Mouse (Mus musculus): ENCODE results near the gene Kcnh1. TPM values are rescaled to one million over a fixed set of nuclear protein-coding genes. Genes with fewer than 3 reads are reported as not detected.

Kcnh1 gene
- total and polyA plus RNA-seq, 3 experiments: not detected

DNA sequence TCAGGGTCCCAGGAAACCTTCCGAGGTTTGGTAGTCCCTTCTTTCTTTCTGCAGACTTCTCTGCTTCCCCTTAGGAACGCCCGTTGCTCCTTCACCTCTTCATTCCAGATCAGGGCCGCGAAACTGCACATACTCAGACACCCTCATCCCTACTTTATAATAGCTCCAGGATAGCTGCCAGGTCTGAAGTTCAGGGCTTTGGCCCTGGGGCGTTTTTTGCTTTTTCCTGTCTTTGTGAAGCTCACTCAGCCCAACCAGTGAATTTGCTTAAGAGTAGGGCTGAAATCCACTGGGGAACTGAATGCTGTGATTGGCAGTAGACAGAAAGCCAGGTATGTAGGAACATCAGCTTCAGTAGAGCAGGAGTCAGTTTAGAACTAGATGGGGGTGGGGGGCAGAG, 287.0 kb downstream of the Kcnh1 start:
- H3K9me3 ChIP-seq (replicated peaks; ENCODE audit: low read length): no peaks in the 10 kb centered on the region

DNA sequence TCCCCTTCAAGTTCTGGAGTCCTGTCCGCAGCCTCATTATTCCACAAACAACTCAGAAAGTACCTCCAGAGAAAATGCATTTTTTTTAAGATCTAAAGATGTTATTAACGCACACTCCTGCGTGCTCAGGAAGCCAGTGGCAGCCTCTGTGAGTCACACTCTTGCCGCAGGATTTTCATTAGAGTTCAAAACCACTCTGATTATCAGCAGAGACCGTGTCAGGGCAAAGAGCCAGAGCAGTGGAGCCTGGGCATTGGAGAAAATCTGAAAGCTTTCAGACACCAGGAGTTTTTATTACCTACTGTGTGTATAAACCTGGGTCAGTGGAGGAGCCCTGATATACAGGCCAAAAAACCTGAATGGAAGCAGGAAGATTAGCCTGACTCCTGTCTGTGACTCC, 287.6 kb downstream of the Kcnh1 start:
- Histone ChIP-seq H3K4me1 (ENCODE audit: control insufficient read depth in 1 of 2, insufficient read depth in 2 of 2) (no peaks in the 10 kb centered on the region), H3K36me3 (replicated peaks in 1 of 2; ENCODE audit: control insufficient read depth in 1 of 2, insufficient read depth in 1 of 2, low read length in 1 of 2) (no peaks in the 10 kb centered on the region), H3K79me2 (replicated peaks; ENCODE audit: control insufficient read depth, extremely low read depth, insufficient read depth, poor library complexity, severe bottlenecking) (no peaks in the 10 kb centered on the region), H3K4me2 (ENCODE audit: insufficient read depth, low read depth, poor library complexity, severe bottlenecking) (no peak overlapping the region), H3K27ac (ENCODE audit: insufficient read depth, low read depth) (no peak overlapping the region), H3K9me3 (replicated peaks; ENCODE audit: low read length) (no peaks in the 10 kb centered on the region), H3K9ac (ENCODE audit: insufficient read depth, low read depth) (no peak overlapping the region), H3K27me3 (replicated peaks) (peaks cover 78% of the 10 kb centered on the region), H3K4me3 (replicated peaks in 1 of 3; ENCODE audit: low read depth in 2 of 3, low read length in 2 of 3, poor library complexity in 1 of 3) (no peak overlapping the region)
- in situ Hi-C loops (cut with MboI; ENCODE audit: low pct_ligation_motif_present, low pct_unique_long_range_greater_than_20kb, low sequenced_read_pairs): no loop called here
- TF ChIP-seq ELF1 (IDR thresholded peaks at IDR 0.05; ENCODE audit: low read depth, low read length): no peak
- dilution Hi-C loops (cut with MboI; ENCODE audit: extremely low pct_ligation_motif_present, extremely low pct_unique_long_range_greater_than_20kb, low sequenced_read_pairs): no loop called here
- no peak for DNase-seq (ENCODE audit: extremely low read depth)

More for the DNA sequence above, 287.0 kb downstream of the Kcnh1 start:
- Histone ChIP-seq H3K36me3 (replicated peaks in 1 of 2; ENCODE audit: control insufficient read depth in 1 of 2, insufficient read depth in 1 of 2, low read length in 1 of 2) (no peaks in the 10 kb centered on the region), H3K4me2 (ENCODE audit: insufficient read depth, low read depth, poor library complexity, severe bottlenecking) (no peak overlapping the region), H3K27ac (ENCODE audit: insufficient read depth, low read depth) (no peak overlapping the region), H3K9ac (ENCODE audit: insufficient read depth, low read depth) (no peak overlapping the region), H3K79me2 (replicated peaks; ENCODE audit: control insufficient read depth, extremely low read depth, insufficient read depth, poor library complexity, severe bottlenecking) (no peaks in the 10 kb centered on the region), H3K4me3 (replicated peaks in 1 of 3; ENCODE audit: low read depth in 2 of 3, low read length in 2 of 3, poor library complexity in 1 of 3) (no peak overlapping the region), H3K27me3 (replicated peaks) (peaks cover 76% of the 10 kb centered on the region), H3K4me1 (ENCODE audit: control insufficient read depth in 1 of 2, insufficient read depth in 2 of 2) (no peaks in the 10 kb centered on the region)
- dilution Hi-C loops (cut with MboI; ENCODE audit: extremely low pct_ligation_motif_present, extremely low pct_unique_long_range_greater_than_20kb, low sequenced_read_pairs): no loop called here
- TF ChIP-seq PAX5 (IDR thresholded peaks at IDR 0.05; ENCODE audit: low read length) (no peak), NELFE (IDR thresholded peaks at IDR 0.05; ENCODE audit: low read depth, low read length) (no peak), POLR2AphosphoS2 (IDR thresholded peaks at IDR 0.05; ENCODE audit: low read depth, low read length) (no peak), USF2 (conservative IDR thresholded peaks at IDR 0.05; ENCODE audit: low read depth, low read length) (no peak), TCF12 (IDR thresholded peaks at IDR 0.05; ENCODE audit: low read depth, low read length) (no peak), GABPA (IDR thresholded peaks at IDR 0.05; ENCODE audit: insufficient replicate concordance, low read depth, low read length) (no peak), ZMIZ1 (IDR thresholded peaks at IDR 0.05; ENCODE audit: low read depth, low read length) (no peak), MEF2A (IDR thresholded peaks at IDR 0.05; ENCODE audit: borderline replicate concordance, low read depth, low read length) (no peak), NRF1 (IDR thresholded peaks at IDR 0.05; ENCODE audit: low read depth, low read length) (no peak), TBP (conservative IDR thresholded peaks at IDR 0.05; ENCODE audit: low read depth, low read length) (no peak), ZC3H11A (IDR thresholded peaks at IDR 0.05; ENCODE audit: low read depth, low read length) (no peak), ZNF384 (IDR thresholded peaks at IDR 0.05; ENCODE audit: low read depth, low read length) (no peak), MYC (IDR thresholded peaks at IDR 0.05; ENCODE audit: low read depth, low read length) (no peak), IRF4 (IDR thresholded peaks at IDR 0.05; ENCODE audit: low read depth, low read length) (no peak), EP300 (IDR thresholded peaks at IDR 0.05; ENCODE audit: low read length) (no peak), MAX (IDR thresholded peaks at IDR 0.05; ENCODE audit: low read length) (no peak), MXI1 (IDR thresholded peaks at IDR 0.05; ENCODE audit: low read depth, low read length) (no peak)
- DNase-seq (ENCODE audit: extremely low read depth): no peak
- in situ Hi-C loops (cut with MboI; ENCODE audit: low pct_ligation_motif_present, low pct_unique_long_range_greater_than_20kb, low sequenced_read_pairs): no loop called here

Data from CH12.LX (cell line).